Mouse (Mus musculus) embryo, embryonic 10 days (tissue): ENCODE data around the gene Exoc3l4.

ENCODE experiments used
- DNase-seq: peaks from one replicate; pipeline ENCODE4 v3.0.0-alpha.2; 2015; ENCODE audit warnings: low spot score

Exoc3l4 gene

DNA sequence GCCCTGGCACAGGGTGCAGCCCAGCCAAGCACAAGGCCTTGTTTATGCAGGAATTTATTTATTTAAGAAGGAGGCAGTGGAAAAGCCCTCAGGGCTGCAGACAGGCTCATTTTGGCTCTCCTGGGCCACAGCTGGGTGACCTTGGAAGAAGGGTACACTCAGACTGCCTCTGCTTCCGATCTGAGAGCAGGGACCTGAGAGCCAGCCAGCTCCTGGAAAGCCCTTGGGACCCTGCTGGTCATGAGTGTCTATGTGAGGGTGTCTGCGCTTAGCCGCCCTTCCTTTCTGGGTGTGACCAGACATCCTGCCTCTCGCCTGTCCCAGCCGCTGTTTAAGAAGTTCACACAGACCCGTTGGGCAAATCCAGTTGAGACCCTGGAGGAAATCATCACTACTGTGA, 33.5 kb downstream of the Exoc3l4 start:
- DNase-seq = no peak

DNA sequence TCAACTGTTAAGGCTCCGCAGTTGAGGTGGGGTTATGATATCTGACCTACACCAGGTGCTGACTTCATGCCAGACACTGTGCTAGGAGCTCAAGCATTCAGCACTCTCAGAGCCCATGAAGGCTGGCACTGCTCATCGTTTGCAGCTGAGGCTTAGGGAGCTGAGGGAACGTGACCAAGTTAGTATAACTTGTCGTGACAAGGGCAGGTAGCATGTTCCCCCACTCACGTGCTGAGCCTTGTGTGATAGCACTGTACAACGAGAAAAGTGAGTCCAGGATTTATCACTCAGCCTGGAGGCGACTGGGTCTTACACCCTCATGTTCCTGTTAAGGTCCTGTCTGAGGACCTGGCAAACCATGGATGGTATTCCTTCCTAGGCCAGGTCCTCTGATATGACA, 34.7 kb downstream of the Exoc3l4 start:
- no peak for DNase-seq

DNA sequence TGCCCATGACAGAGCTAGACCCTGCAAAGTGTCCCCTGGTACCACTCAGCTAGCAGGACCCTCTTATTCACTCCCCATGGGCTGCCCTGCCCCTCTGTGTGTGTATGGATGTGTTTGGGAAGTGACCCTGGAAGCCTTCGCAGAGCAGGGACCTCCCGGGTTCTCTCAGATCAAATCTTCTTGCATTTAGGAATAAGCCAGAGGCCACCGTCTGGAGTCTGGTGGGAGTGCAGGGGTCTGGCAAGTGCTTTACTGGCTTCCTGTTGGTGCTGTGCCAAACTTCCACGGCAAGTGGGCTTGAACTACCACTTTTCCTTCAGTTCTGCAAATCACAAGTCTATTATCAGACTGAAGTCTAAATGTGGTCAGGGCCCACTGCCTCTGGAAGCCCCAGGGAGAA, 37.2 kb downstream of the Exoc3l4 start:
- no peak for DNase-seq

DNA sequence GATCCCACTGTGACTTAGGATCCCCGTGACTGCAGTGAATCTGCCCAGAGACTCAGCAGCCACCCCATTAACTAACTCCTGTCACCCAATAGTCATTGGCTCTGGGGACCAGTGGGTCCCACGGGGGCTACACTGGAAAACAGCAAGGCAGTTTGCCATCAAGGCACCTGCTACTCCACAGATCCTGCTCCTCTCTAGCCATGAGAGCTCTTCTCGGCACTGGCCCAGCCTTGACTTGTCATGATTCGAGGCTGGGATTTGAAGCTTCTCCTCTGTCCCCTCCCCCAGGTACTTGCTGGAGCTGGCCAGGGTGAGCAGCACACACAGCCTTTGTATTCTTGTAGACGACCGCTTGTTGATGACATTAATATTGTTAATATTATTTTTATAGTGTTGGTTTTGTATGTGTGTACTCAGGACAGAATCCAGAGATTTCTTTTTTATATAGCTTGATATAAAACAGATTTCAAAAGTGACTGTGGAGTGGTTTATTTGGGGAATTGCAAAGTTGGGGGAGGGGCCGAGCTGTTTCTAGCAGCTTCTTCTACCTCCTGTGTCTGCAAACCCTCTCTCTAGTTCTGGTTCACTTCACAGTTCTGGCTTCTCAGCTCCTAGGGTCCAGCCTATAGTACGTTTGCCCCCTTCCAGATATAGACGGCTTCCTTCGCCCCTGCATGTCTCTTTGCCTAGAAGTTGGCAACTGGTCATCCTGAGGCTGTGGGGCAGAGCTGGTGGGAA, 37.9 kb downstream of the Exoc3l4 start:
- no peak for DNase-seq

DNA sequence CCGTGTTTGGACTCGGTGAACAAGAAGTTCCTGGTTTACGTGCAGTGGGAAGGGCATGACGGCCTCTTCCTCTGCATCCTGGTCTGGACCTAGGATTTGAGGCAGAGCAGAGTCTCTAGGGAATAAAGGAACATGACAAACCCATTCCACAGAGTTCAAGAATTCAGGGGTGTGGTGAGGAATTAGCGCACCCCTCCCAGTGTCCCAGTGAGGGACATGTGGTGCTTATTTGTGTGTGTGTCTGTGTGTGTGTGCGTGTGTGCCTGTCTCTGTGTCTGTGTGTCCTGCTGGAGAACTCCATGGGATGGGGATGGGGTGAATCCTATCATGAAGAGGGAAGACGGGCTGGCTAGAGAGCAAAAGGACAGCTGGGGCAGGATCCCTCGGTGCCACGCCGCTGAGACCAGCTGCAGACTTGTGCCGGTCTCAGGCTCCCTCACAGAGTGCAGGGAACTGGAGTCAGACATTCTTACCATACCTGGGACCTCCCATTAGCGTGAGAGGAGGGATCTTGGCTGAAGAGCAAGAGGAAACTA, 38.6 kb downstream of the Exoc3l4 start:
- no peak for DNase-seq

DNA sequence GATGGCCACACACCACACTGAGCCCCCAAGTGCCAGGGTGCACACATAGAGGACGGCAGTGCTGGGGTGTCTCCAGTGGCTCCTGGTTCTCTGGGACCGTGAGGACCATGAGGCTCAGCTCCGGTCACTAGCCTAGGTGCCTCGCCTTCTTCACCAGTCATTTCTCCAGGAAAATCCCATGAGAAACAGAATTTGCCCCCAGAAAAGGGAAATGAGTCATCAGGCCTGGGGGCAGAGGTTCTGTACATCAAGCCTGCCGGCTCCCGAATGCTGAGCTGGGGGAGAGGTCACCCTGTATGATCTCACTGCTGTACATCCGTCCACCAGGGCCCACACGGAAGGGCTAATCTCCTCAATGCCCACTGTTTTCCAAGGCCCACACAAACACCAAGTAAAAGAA, 39.0 kb downstream of the Exoc3l4 start:
- no peak for DNase-seq

DNA sequence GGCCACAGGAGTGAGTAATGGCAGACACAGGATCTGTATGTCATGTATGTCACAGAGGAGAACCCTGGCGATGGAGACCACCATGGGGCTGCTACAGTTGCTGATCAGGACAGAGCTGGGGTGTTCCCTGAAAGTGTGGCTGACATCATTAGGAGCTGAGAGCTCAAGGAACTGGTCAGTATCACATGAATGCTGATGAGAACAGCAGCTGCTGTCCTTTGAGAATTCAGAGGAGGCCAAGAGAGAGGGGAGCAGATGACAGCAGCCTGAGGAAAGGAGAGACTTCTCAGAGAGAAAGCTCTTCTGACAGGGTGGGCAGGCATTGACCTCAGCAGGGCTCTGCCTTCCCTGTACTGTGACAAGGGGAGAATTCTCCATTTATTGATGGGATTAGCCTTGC, 40.9 kb downstream of the Exoc3l4 start:
- DNase-seq = no peak

DNA sequence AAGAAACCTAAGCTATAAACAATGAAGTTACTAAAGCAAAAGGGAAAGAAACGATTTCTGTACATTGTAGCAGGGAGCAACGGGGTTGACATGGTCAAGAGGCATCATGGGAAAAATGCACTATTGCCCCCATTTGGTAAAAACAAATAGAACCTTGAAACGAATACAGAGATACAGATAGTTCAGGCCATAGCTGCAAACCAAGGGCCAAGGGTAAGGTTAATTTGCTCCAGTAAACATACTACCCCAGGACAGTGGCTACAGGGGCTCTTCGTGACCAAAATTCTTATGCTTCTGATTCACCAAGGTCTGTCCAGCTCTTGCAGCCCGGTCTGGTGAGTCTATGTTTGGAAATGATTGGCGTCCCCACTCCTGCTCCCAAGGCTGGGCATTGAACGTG, 46.8 kb downstream of the Exoc3l4 start:
- no peak for DNase-seq

DNA sequence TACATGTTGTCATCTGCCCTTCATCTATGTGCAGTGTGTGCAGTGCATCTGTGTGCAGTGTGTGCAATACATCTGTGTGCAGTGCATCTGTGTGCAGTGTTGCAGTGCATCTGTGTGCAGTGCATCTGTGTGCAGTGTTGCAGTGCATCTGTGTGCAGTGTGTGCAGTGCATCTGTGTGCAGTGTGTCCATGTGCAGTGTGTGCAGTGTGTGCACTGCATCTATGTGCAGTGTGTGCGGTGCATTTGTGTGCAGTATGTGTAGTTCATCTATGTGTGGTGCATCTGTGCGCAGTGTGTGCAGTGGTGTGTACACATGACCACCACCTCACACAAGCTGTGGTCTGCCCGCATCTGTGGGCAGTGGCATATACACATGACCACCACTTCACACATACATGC, 49.6 kb downstream of the Exoc3l4 start:
- no peak for DNase-seq

DNA sequence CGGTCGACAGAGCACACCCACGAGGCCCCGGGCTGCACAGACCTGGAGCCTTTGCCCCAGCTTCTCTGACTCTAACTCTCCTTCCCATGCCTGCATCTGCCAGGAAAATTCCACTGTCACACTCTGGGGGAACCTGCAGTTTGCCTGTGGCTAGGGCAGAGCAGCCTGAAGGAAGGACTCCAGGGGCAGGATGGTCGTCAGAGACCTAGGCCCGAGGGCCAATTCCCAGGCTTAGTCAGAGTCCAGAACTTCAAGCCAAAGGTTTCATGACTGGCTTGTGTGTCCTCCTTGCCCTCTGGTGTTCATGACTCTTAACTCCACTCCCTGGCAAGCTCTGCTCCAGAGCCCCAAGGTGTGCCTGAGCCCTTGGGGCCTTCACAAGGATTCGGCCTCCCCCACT, 51.4 kb downstream of the Exoc3l4 start:
- no peak for DNase-seq

DNA sequence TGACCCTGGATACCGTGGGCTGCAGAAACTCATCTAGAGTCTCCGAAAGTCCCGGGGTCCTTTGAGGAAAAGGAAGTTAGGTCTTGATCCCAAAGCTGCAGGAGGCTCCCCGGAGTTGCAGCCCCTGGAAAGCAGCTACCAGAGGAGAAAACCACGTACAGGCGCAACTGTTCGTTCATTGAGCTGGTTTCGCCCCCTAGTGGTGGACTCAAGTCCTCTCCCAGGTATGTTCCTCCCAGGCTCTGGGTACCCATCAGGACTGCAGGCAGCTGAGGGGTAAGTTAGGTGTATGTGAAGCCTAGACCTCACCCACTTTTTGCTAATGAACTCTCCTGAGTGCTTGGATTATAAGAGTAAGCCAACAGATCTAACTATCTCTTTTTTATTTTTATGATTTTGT, 52.7 kb downstream of the Exoc3l4 start:
- peak; percentile 92 for DNase-seq

DNA sequence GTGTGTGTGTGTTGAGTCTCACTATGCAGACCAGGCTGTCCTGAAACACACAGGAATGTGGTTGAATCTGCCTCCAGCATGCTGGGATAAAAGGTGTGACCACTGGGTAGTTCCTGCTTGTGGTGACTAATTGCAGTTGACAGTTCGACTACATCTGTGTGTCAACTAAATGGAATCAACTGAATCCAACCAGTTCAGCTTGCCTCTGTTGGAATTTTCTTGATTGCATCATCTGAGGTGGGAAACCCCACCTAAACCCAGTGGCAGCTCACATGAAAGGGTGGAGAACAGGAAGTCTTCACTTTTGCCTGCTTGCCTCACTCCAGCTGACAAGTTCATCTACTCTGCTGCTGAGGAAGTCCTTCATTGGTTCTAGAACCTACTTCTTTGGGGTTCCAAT, 54.3 kb downstream of the Exoc3l4 start:
- no peak for DNase-seq

DNA sequence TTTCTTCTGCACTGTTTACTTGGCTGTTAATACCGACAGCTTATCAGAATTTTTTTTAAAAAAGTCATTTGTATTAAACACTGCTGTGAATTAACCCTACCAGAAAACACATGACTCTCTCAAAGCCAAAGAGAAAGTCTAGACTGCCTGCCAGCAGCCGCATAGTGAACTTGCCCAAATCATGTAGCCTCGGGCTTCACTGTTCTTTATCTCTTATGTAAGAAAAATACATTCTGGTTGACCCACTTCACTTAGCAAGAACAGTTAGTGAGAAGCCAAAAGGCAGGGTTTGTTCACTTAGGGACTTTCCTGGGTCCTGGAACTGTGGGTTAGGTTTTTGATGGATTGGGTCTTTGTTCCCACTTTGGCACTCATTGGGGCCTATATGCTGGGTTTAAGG, 54.9 kb downstream of the Exoc3l4 start:
- DNase-seq = no peak

DNA sequence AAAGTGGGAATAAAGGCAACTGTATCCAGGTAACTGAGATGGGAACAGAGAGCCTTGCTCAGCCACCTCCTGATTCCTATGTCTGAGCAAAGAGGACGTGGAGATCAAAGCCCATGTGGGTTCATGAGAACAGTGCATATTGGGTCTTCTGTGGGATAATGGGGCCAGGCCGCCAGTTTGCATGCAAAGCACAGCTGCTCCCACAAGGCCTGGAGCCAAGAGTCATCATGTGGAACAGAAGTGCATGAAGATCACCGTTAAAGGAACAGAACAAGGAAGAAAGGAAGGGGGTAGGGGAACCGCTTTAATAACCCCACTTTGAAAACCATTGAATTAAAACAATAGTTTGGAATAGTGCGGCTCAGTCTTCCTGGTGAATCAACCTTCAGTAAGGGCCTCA, 56.1 kb downstream of the Exoc3l4 start:
- DNase-seq = no peak

DNA sequence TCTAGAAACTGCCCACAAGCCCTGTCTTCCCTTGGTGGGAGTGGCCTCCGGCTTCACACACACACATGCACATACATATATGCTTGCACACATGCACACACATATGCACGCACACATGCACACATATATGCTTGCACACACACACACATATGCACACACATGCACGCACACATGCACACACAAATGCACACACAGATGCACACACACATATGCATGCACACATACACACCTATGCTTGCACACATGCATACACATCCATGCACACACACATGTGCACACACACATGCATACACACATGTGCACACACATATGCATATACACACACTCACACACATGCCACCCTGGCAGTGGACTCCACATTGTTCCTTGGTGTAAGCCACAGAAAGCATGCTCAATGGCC, 57.6 kb downstream of the Exoc3l4 start:
- DNase-seq = no peak

DNA sequence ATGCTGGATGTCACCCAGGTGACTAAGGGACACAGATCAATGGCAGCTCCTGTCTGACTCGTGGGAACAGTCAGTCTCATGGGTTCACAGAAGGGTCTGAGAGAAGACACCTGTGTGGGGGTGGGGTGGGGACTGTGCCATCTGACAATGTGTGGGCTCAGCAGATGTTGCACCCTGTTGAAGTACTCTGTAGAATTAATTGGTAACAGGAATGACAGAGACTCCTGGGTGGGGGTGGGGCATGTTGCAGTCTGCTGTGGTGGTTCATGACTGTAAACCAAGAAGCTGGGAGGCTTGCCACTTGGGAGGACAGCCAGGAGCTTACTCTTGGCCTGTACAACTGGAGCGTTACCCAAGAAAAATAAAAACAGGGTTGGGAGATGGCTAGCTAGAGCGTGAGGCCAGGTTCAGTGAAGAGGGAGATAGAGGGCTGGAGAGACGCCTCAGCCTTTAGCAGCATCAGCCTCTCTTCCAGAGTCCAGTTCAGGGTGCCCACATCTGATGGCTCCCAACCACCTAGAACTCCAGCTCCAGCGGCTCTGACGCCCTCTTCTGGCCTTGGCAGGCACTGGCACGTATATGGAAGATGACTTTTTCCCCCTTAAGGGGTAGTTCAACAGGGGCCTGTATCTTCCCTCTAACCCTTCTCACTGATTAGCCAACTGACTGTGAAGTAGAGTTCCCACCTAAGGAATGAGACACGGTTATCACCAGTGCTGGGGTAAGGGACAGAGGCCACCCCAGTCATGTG, 58.3 kb downstream of the Exoc3l4 start:
- DNase-seq = no peak

DNA sequence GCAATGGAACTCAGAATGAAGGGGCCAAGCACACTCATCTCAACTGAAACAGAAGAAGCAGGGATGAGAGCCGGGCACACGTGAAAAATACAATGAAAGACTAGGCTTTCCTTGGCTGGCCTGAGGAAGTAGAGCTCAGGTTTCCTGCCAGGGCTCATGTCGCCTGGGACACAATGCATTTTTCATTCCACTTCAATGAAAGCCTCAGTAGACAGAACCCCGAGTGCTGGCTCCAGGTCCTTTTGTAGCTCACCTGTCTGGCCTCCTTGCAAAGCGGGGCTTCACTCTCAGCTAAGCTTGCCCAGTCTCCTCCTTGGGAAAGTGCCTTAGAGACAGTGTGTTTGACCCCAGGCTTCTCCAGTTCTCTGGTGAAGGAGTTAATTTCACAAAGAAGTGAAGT, 62.1 kb downstream of the Exoc3l4 start:
- DNase-seq = no peak

DNA sequence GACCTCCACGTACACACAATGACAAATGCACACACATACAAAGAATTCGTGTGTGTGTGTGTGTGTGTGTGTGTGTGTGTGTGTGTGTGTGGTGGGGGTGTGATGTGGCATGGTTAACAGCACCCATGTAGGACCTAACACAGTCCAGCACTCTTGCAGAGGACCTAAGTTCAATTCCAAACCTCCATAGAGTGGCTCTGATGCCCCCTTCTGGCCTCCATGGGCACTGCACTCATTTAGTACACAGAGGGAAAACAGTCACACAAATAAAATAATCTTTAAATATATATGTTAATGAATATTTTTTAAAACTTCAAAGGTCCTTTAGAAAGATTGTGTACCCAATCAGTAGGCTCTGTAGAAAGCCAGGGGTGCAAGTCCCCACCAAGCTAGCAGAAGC, 63.1 kb downstream of the Exoc3l4 start:
- peak; percentile 48 for DNase-seq
